Mouse (Mus musculus): ENCODE results near the gene Specc1.

Specc1 gene

GRCm38 (mm10) chr11:62050356-62051330 is 94.1 kb downstream of the Specc1 start:
- DNase-seq, result peak in 1 of 2 experiments; percentile 29

GRCm38 (mm10) chr11:62051487-62051886 is 94.9 kb downstream of the Specc1 start:
- DNase-seq, result no peak

GRCm38 (mm10) chr11:62053928-62054327 is 97.4 kb downstream of the Specc1 start:
- no peak for DNase-seq

- no peak for DNase-seq
These were observed 108.0 kb downstream of the Specc1 start for GRCm38 (mm10) chr11:62064565-62064964.

- no peak for DNase-seq
These were observed 109.1 kb downstream of the Specc1 start for GRCm38 (mm10) chr11:62065655-62066054.

- no peak for DNase-seq
These were observed 113.0 kb downstream of the Specc1 start for GRCm38 (mm10) chr11:62069554-62069953.

GRCm38 (mm10) chr11:62070206-62070605 is 113.6 kb downstream of the Specc1 start:
- DNase-seq, result no peak

- DNase-seq, result no peak
These were observed 115.8 kb downstream of the Specc1 start for GRCm38 (mm10) chr11:62072406-62072805.

- DNase-seq, result no peak
These were observed 117.1 kb downstream of the Specc1 start for GRCm38 (mm10) chr11:62073575-62074140.

GRCm38 (mm10) chr11:62074578-62074977 is 118.0 kb downstream of the Specc1 start:
- DNase-seq, result no peak

- no peak for DNase-seq
These were observed 118.5 kb downstream of the Specc1 start for GRCm38 (mm10) chr11:62075071-62075470.

- no peak for DNase-seq
These were observed 119.0 kb downstream of the Specc1 start for GRCm38 (mm10) chr11:62075551-62075950.

GRCm38 (mm10) chr11:62076345-62077156 is 120.0 kb downstream of the Specc1 start:
- DNase-seq, result peak; percentile 100

GRCm38 (mm10) chr11:62077157-62077865 is 120.7 kb downstream of the Specc1 start:
- no peak for DNase-seq

GRCm38 (mm10) chr11:62078371-62078770 is 121.8 kb downstream of the Specc1 start:
- DNase-seq, result peak in 1 of 2 experiments; percentile 9

GRCm38 (mm10) chr11:62079100-62079857 is 122.7 kb downstream of the Specc1 start:
- no peak for DNase-seq

GRCm38 (mm10) chr11:62080476-62080875 is 123.9 kb downstream of the Specc1 start:
- DNase-seq, result no peak

GRCm38 (mm10) chr11:62086648-62087047 is 130.1 kb downstream of the Specc1 start:
- no peak for DNase-seq

GRCm38 (mm10) chr11:62087051-62087450 is 130.5 kb downstream of the Specc1 start:
- no peak for DNase-seq

GRCm38 (mm10) chr11:62088651-62089050 is 132.1 kb downstream of the Specc1 start:
- no peak for DNase-seq

- no peak for DNase-seq
These were observed 133.8 kb downstream of the Specc1 start for GRCm38 (mm10) chr11:62090321-62090720.
